Mouse (Mus musculus): ENCODE results near the gene Mgat4e.

GRCm38 (mm10) chr1:134573300-134573931, 23.9 kb upstream of the Mgat4e start:
- TF ChIP-seq CTCF (IDR thresholded peaks at IDR 0.05; ENCODE audit: control insufficient read depth, insufficient read depth, insufficient read length), result no peak
- TF ChIP-seq CEBPB (IDR thresholded peaks at IDR 0.05; ENCODE audit: low read depth), result no peak
- TF ChIP-seq MYOD1 (IDR thresholded peaks at IDR 0.05; ENCODE audit: control insufficient read depth, insufficient read length, low read depth), result no peak
- TF ChIP-seq MAX (IDR thresholded peaks at IDR 0.05), result no peak
- TF ChIP-seq USF1 (IDR thresholded peaks at IDR 0.05; ENCODE audit: low read depth), result no peak
- TF ChIP-seq MYOG (IDR thresholded peaks at IDR 0.05; ENCODE audit: control insufficient read depth, extremely low read depth, insufficient read length), result no peak
- TF ChIP-seq FOSL1 (IDR thresholded peaks at IDR 0.05; ENCODE audit: insufficient read depth, low read length, poor library complexity, severe bottlenecking), result no peak
